Mouse (Mus musculus): ENCODE results near the gene Aurkc. TPM values are rescaled to one million over a fixed set of nuclear protein-coding genes. Genes with fewer than 3 reads are reported as not detected.
"Not testable (repeated sequence)": the region's sequence is repeated elsewhere in the genome, so short reads cannot be mapped to it uniquely, and the experiment has no call there.

Aurkc gene
- under 1 TPM in 1 of 4 experiments, not detected in 3; 0.62 TPM for total RNA-seq (2022)

DNA sequence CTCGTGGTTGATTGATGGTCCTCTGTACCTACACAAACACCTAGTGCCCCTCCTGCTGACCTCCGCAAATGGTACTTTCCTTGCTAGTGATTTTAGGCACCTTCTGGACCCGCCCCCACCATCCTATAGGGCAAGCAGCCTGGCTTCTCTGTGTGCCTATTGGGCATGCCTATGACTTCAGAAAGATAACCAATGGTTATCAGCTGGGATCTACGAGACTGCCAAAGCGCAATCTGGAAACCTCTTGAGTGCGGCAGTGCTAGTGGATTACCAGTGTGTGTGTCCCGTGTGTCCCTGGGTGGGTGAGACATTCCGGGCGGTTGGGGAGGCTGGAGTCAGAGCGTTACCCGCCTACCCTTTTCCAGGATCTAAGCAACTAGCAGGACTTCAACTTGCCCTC is at the start of gene Aurkc:
Gene Aurkc, plus strand, starts transcription at position 50 of the 400 bp plus-strand sequence.
- DNase-seq (ENCODE audit: low spot score in 2 of 2): not testable (repeated sequence)

DNA sequence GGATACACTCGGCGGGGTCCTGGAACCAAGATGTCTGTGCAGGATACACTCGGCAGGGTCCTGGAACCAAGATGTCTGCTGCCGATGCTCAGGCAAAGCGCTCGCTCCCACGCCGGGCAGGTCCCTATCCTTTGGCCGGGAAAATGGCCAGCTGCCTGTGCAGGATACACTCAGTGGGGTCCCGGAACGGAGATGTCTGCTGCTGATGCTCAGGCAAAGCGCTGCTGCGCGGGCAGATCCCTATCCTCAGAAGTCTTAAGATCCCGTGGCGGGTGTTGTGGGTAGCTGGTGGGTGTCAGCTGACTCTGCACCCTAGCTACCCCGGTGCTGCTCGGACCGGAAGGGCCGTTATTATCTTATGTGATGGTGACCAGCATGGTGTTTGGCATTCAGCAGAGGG is 47.0 kb upstream of the Aurkc start:
- not testable (repeated sequence) for DNase-seq (ENCODE audit: low spot score in 2 of 2)

- DNase-seq (ENCODE audit: low spot score in 2 of 2): no peak
These were observed 38.5 kb upstream of the Aurkc start for GRCm38 (mm10) chr7:6956576-6956975.

DNA sequence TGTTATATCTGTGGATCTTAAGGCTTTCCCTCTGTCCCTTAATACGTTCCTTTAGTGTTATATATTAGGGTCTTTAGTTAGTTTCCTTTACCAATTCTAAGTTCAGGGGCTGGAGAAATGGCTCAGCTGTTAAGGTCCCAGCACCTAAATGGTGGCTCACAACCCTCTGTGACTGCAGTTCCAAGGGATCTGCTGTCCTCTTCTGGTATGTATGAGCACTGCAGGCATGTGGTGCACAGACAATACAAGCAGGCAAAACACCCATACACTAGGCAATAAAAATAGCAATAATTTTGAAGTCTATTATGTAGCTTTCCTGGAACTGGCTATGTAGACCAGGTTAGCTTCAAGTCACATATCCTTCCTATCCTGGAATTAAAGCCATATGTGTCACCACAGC is 36.5 kb upstream of the Aurkc start:
- DNase-seq (ENCODE audit: low spot score in 2 of 2): no peak

GRCm38 (mm10) chr7:6973566-6973965 is 21.5 kb upstream of the Aurkc start:
- DNase-seq (ENCODE audit: low spot score in 2 of 2): no peak

- no peak for DNase-seq (ENCODE audit: low spot score in 2 of 2)
These were observed 18.2 kb upstream of the Aurkc start for GRCm38 (mm10) chr7:6976890-6977289.

GRCm38 (mm10) chr7:6998914-6999313 is 3.8 kb downstream of the Aurkc start:
- not testable (repeated sequence) for DNase-seq (ENCODE audit: low spot score in 2 of 2)

- DNase-seq (ENCODE audit: low spot score in 2 of 2): not testable (repeated sequence)
These were observed 10.3 kb downstream of the Aurkc start for GRCm38 (mm10) chr7:7005441-7005840.

GRCm38 (mm10) chr7:7027445-7027844 is 32.3 kb downstream of the Aurkc start:
- DNase-seq (ENCODE audit: low spot score in 2 of 2): no peak

GRCm38 (mm10) chr7:7049659-7050320 is 54.7 kb downstream of the Aurkc start:
- DNase-seq (ENCODE audit: low spot score in 2 of 2): not testable (repeated sequence)

Other genes with a start within 250 kb of the Aurkc start
- 10 to 100 TPM; 11.7 to 13.3 (median 12.4) TPM for gene Zfp954, start 126.2 kb downstream of the Aurkc start, total RNA-seq (2022)
- gene Zfp773, start 141.5 kb downstream of the Aurkc start, total RNA-seq (2022): 1 to 10 TPM; 1.3 to 2.5 (median 1.6) TPM
- 1 to 10 TPM; 7.3 to 8.4 (median 7.7) TPM for gene Zfp418, start 176.0 kb downstream of the Aurkc start, total RNA-seq (2022)
- 1 to 10 TPM; 7.3 to 9.0 (median 8.1) TPM for gene Zfp772, start 214.7 kb downstream of the Aurkc start, total RNA-seq (2022)

Measured in left cerebral cortex, adult 8-10 months (tissue).